Mouse (Mus musculus): ENCODE data around the gene Strbp. TPM values are rescaled to one million over a fixed set of nuclear protein-coding genes. Genes with fewer than 3 reads are reported as not detected.

The Strbp gene
- polyA plus RNA-seq, 1 experiment from 2014 or later: 22.5 TPM

DNA sequence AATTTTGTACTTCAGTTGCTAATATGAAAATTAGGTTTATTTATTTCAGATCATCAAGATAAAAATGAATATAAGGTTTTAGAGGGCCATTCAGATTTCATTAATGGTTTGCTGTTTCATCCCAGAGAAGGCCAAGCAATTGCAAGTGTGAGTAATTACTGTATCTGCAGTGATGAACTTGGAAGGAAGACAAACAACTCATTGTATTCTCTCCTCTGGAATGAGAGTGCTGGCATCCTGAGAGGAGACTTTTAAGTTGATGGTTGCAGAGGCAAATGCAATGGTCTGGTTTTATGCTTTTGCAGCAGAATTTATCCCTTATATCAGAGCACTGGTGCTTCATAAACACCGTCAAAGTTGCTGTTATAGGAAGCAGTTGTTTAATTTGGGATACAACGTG lies 214.7 kb downstream of the Strbp start:
- H3K4me2 ChIP-seq (replicated peaks; ENCODE audit: low read depth): no peak overlapping the region
- no peak overlapping the region for H3K27ac ChIP-seq (ENCODE audit: low read depth, low read length)
- no peaks in the 10 kb centered on the region for H3K4me1 ChIP-seq (replicated peaks; ENCODE audit: control insufficient read depth, insufficient read depth, low read length)
- WGBS: 80% methylated on average over 2 of the region's 2 CpGs
- no peak for TF ChIP-seq CTCF (IDR thresholded peaks at IDR 0.05; ENCODE audit: low read depth)
- no peaks in the 10 kb centered on the region for H3K27me3 ChIP-seq (replicated peaks; ENCODE audit: control insufficient read depth, insufficient read depth, low read length)
- H3K9ac ChIP-seq (ENCODE audit: low read depth, low read length): no peak overlapping the region
- H3K9me3 ChIP-seq (ENCODE audit: control insufficient read depth): no peaks in the 10 kb centered on the region
- H3K4me3 ChIP-seq (ENCODE audit: low read depth, low read length): no peak overlapping the region
- ATAC-seq: no peak
- H3K36me3 ChIP-seq (ENCODE audit: control insufficient read depth, insufficient read depth): peaks cover 44% of the 10 kb centered on the region

DNA sequence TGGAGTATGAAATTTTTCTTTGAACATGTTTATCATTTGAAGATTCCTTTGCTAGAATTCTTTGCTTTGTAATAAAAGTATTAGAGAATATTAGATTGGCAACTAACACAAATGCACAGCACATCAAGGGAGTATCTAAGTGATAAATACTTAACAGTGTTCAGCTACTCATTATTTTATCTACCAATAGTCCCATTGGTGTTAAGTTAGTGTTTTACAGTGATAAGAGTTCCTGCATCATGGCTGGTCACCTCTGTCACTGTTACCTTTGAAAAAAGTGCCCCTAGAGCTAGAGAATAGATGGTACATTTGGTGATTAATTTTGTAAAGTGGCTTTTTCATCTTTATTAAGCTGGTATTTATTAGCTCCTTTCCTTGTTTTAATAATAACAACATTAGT lies 217.3 kb downstream of the Strbp start:
- Histone ChIP-seq H3K4me3 (ENCODE audit: low read depth, low read length) (no peak overlapping the region), H3K4me1 (replicated peaks; ENCODE audit: control insufficient read depth, insufficient read depth, low read length) (no peaks in the 10 kb centered on the region), H3K27ac (ENCODE audit: low read depth, low read length) (no peak overlapping the region), H3K36me3 (ENCODE audit: control insufficient read depth, insufficient read depth) (peaks cover 39% of the 10 kb centered on the region), H3K27me3 (replicated peaks; ENCODE audit: control insufficient read depth, insufficient read depth, low read length) (no peaks in the 10 kb centered on the region), H3K9me3 (ENCODE audit: control insufficient read depth) (no peaks in the 10 kb centered on the region), H3K9ac (ENCODE audit: low read depth, low read length) (no peak overlapping the region), H3K4me2 (replicated peaks; ENCODE audit: low read depth) (no peak overlapping the region)
- no peak for TF ChIP-seq CTCF (IDR thresholded peaks at IDR 0.05; ENCODE audit: low read depth)
- no peak for ATAC-seq

DNA sequence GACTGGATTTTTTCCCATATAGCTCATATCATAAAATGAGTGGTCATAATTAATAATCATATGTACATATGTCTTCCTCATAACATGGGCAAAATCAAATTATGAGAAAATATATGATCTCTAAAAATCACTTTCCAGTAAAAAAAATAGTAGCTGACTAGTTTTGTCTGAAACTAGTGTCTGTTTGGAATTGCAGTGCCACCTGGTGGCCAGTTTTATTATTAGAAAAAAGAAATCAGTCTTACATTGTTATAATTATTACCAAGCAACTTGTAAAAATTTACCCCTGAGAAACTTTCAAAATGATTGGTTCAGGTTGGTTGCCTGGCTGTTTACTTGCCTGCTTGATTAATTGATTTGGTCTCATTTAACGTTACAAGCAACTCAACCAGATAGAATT lies 218.3 kb downstream of the Strbp start:
- peak; percentile 70 for TF ChIP-seq CTCF (IDR thresholded peaks at IDR 0.05; ENCODE audit: low read depth)
- Histone ChIP-seq H3K36me3 (ENCODE audit: control insufficient read depth, insufficient read depth) (peaks cover 39% of the 10 kb centered on the region), H3K9ac (ENCODE audit: low read depth, low read length) (no peak overlapping the region), H3K27me3 (replicated peaks; ENCODE audit: control insufficient read depth, insufficient read depth, low read length) (no peaks in the 10 kb centered on the region), H3K9me3 (ENCODE audit: control insufficient read depth) (no peaks in the 10 kb centered on the region), H3K4me2 (replicated peaks; ENCODE audit: low read depth) (no peak overlapping the region), H3K4me1 (replicated peaks; ENCODE audit: control insufficient read depth, insufficient read depth, low read length) (no peaks in the 10 kb centered on the region), H3K27ac (ENCODE audit: low read depth, low read length) (no peak overlapping the region), H3K4me3 (ENCODE audit: low read depth, low read length) (no peak overlapping the region)
- no peak for ATAC-seq
- WGBS: 73% methylated on average over 1 of the region's 1 CpGs

DNA sequence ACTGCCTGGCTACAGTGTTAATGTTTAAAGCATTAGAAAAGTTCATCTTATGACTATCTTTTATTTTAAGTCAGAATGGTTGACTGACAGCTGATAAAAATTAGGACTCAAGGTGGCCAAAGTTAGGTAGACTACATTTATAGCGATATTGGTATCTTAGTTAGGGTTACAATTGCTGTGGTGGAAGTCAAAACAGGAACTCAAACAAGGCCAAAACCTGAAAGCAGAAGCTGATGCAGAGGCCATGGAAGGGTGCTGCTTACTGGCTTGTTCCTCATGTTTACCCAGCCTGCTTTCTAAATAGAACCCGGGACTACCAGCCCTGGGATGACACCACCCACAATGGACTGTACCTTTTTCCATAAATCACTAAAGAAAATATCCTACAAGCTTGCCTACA lies 219.5 kb downstream of the Strbp start:
- H3K9me3 ChIP-seq (ENCODE audit: control insufficient read depth): no peaks in the 10 kb centered on the region
- H3K4me3 ChIP-seq (ENCODE audit: low read depth, low read length): no peak overlapping the region
- H3K4me1 ChIP-seq (replicated peaks; ENCODE audit: control insufficient read depth, insufficient read depth, low read length): no peaks in the 10 kb centered on the region
- H3K9ac ChIP-seq (ENCODE audit: low read depth, low read length): no peak overlapping the region
- TF ChIP-seq CTCF (IDR thresholded peaks at IDR 0.05; ENCODE audit: low read depth): no peak
- 83% methylated on average over 2 of the region's 2 CpGs for WGBS
- H3K27ac ChIP-seq (ENCODE audit: low read depth, low read length): no peak overlapping the region
- H3K27me3 ChIP-seq (replicated peaks; ENCODE audit: control insufficient read depth, insufficient read depth, low read length): no peaks in the 10 kb centered on the region
- H3K4me2 ChIP-seq (replicated peaks; ENCODE audit: low read depth): no peak overlapping the region
- peaks cover 30% of the 10 kb centered on the region for H3K36me3 ChIP-seq (ENCODE audit: control insufficient read depth, insufficient read depth)
- ATAC-seq: no peak

DNA sequence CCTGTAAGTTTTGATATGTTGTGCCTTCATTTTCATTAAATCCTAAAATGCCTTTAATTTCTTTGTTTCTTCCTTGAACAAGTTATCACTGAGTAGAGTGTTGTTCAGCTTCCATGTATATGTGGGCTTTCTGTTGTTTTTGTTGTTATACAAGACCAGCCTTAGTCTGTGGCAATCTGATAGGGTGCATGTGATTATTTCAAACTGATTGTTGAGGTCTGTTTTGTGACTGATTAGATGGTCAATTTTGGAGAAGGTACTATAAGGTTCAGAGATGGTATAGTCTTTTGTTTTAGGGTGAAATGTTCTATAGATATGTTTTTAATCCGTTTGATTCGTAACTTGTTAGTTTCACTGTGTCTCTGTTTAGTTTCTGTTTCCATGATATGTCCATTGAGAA lies 223.6 kb downstream of the Strbp start:
- no peaks in the 10 kb centered on the region for H3K9me3 ChIP-seq (ENCODE audit: control insufficient read depth)
- H3K27ac ChIP-seq (ENCODE audit: low read depth, low read length): no peak overlapping the region
- WGBS: 90% methylated on average over 2 of the region's 2 CpGs
- ATAC-seq: no peak
- no peak for TF ChIP-seq CTCF (IDR thresholded peaks at IDR 0.05; ENCODE audit: low read depth)
- no peak overlapping the region for H3K4me3 ChIP-seq (ENCODE audit: low read depth, low read length)
- H3K4me2 ChIP-seq (replicated peaks; ENCODE audit: low read depth): no peak overlapping the region
- H3K9ac ChIP-seq (ENCODE audit: low read depth, low read length): no peak overlapping the region
- H3K4me1 ChIP-seq (replicated peaks; ENCODE audit: control insufficient read depth, insufficient read depth, low read length): no peaks in the 10 kb centered on the region
- peaks cover 43% of the 10 kb centered on the region for H3K36me3 ChIP-seq (ENCODE audit: control insufficient read depth, insufficient read depth)
- no peaks in the 10 kb centered on the region for H3K27me3 ChIP-seq (replicated peaks; ENCODE audit: control insufficient read depth, insufficient read depth, low read length)

DNA sequence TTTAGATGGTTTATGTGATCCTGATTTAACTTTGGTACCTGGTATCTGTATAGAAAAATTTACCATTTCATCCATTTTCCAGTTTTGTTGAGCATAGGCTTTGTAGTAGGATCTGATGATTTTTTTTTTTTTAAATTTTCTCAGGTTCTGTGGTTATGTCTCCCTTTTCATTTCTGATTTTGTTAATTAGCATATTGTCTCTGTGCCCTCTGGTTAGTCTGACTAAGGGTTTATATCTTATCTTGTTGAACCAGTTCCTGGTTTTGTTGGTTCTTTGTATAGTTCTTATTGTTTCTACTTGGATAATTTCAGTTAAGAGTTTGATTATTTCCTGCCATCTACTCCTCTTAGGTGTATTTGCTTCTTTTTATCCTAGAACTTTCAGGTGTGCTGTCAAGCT lies 224.1 kb downstream of the Strbp start:
- H3K27ac ChIP-seq (ENCODE audit: low read depth, low read length): no peak overlapping the region
- ATAC-seq: no peak
- no peak for TF ChIP-seq CTCF (IDR thresholded peaks at IDR 0.05; ENCODE audit: low read depth)
- no peak overlapping the region for H3K9ac ChIP-seq (ENCODE audit: low read depth, low read length)
- H3K9me3 ChIP-seq (ENCODE audit: control insufficient read depth): no peaks in the 10 kb centered on the region
- no peaks in the 10 kb centered on the region for H3K4me1 ChIP-seq (replicated peaks; ENCODE audit: control insufficient read depth, insufficient read depth, low read length)
- no peak overlapping the region for H3K4me2 ChIP-seq (replicated peaks; ENCODE audit: low read depth)
- H3K27me3 ChIP-seq (replicated peaks; ENCODE audit: control insufficient read depth, insufficient read depth, low read length): no peaks in the 10 kb centered on the region
- H3K36me3 ChIP-seq (ENCODE audit: control insufficient read depth, insufficient read depth): peaks cover 43% of the 10 kb centered on the region
- no peak overlapping the region for H3K4me3 ChIP-seq (ENCODE audit: low read depth, low read length)

DNA sequence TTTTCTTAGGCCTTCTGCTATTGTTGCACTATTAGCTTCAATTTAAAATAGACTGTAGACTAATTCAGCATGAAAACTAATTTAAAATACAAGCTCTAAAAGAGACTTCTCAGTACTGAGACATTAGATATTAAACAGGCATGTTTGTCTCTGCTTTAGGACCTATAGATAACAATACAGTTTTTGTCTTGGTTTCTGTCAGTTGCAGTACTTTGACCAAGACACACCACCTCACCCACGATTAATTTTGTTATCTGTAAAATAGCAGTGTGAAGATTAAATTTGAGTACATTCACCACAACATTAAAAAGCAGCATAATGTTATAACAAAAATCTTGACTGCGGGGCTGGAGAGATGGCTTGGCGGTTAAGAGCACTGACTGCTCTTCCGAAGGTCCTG lies 237.4 kb downstream of the Strbp start:
- no peak overlapping the region for H3K9ac ChIP-seq (ENCODE audit: low read depth, low read length)
- H3K4me3 ChIP-seq (ENCODE audit: low read depth, low read length): no peak overlapping the region
- no peaks in the 10 kb centered on the region for H3K9me3 ChIP-seq (ENCODE audit: control insufficient read depth)
- 77% methylated on average over 4 of the region's 4 CpGs for WGBS
- no peak for ATAC-seq
- H3K27me3 ChIP-seq (replicated peaks; ENCODE audit: control insufficient read depth, insufficient read depth, low read length): no peaks in the 10 kb centered on the region
- peaks cover 7% of the 10 kb centered on the region; the same call in 1 of the 2 replicates for H3K36me3 ChIP-seq (ENCODE audit: control insufficient read depth, insufficient read depth)
- no peak overlapping the region for H3K4me2 ChIP-seq (replicated peaks; ENCODE audit: low read depth)
- H3K4me1 ChIP-seq (replicated peaks; ENCODE audit: control insufficient read depth, insufficient read depth, low read length): 0 out of 2 replicates have a peak, but pooled peaks cover 3% of the 10 kb centered on the region
- TF ChIP-seq CTCF (IDR thresholded peaks at IDR 0.05; ENCODE audit: low read depth): no peak
- H3K27ac ChIP-seq (ENCODE audit: low read depth, low read length): no peak overlapping the region
